Mouse (Mus musculus) cerebellum, postnatal 14 days (tissue): ENCODE measurements around the gene Usp54.

Experiments used
- DNase-seq, 2 experiments: peaks; one replicate each; pipeline ENCODE4 v3.0.0; 2021; ENCODE audit warnings: mixed read lengths in 2 of 2

Usp54 gene

GRCm38 (mm10) chr14:20640644-20641437 is at the start of gene Usp54:
TSS of gene Usp54 (minus strand) at chr14:20641063.
- DNase-seq, result peak; percentile 98 to 99

GRCm38 (mm10) chr14:20689009-20689408 is 48.1 kb upstream of the Usp54 start:
- DNase-seq, result no peak

- no peak for DNase-seq
Measured at GRCm38 (mm10) chr14:20686576-20686975, 45.7 kb upstream of the Usp54 start.

GRCm38 (mm10) chr14:20682498-20682897 is 41.6 kb upstream of the Usp54 start:
- peak in 1 of 2 experiments; percentile 9 for DNase-seq

GRCm38 (mm10) chr14:20681742-20682141 is 40.9 kb upstream of the Usp54 start:
- DNase-seq, result no peak

- no peak for DNase-seq
Measured at GRCm38 (mm10) chr14:20677906-20678305, 37.0 kb upstream of the Usp54 start.

GRCm38 (mm10) chr14:20674064-20674833 is 33.4 kb upstream of the Usp54 start, which contains the start of gene Sec24c:
TSS of gene Sec24c (plus strand) at chr14:20674308.
- DNase-seq, result peak; percentile 99 to 100

- peak in 1 of 2 experiments; percentile 38 for DNase-seq
Measured at GRCm38 (mm10) chr14:20673735-20674063, 32.8 kb upstream of the Usp54 start.

GRCm38 (mm10) chr14:20672990-20673389 is 32.1 kb upstream of the Usp54 start:
- peak; percentile 48 to 78 for DNase-seq

- DNase-seq, result no peak
Measured at GRCm38 (mm10) chr14:20668154-20668810, 27.4 kb upstream of the Usp54 start, which contains the start of gene Synpo2l. TSS of gene Synpo2l (minus strand) at chr14:20668354.

- DNase-seq, result no peak
Measured at GRCm38 (mm10) chr14:20667469-20667868, 26.6 kb upstream of the Usp54 start.

GRCm38 (mm10) chr14:20664436-20664835 is 23.6 kb upstream of the Usp54 start:
- DNase-seq, result no peak

- no peak for DNase-seq
Measured at GRCm38 (mm10) chr14:20663601-20664000, 22.7 kb upstream of the Usp54 start.

- no peak for DNase-seq
Measured at GRCm38 (mm10) chr14:20662740-20663139, 21.9 kb upstream of the Usp54 start.

- peak in 1 of 2 experiments; percentile 50 for DNase-seq
Measured at GRCm38 (mm10) chr14:20661661-20662331, 20.9 kb upstream of the Usp54 start.

GRCm38 (mm10) chr14:20660827-20661660 is 20.2 kb upstream of the Usp54 start:
- DNase-seq, result peak; percentile 97

GRCm38 (mm10) chr14:20659687-20660086 is 18.8 kb upstream of the Usp54 start:
- no peak for DNase-seq

- DNase-seq, result no peak
Measured at GRCm38 (mm10) chr14:20658902-20659301, 18.0 kb upstream of the Usp54 start.

- DNase-seq, result peak; percentile 54 to 58
Measured at GRCm38 (mm10) chr14:20658326-20658725, 17.5 kb upstream of the Usp54 start.

- no peak for DNase-seq
Measured at GRCm38 (mm10) chr14:20656361-20656760, 15.5 kb upstream of the Usp54 start, which contains the start of gene Myoz1. TSS of gene Myoz1 (minus strand) at chr14:20656540.

- no peak for DNase-seq
Measured at GRCm38 (mm10) chr14:20655731-20656130, 14.9 kb upstream of the Usp54 start.
